Mouse (Mus musculus) G1E (cell line): Measurements from ENCODE around the gene Cgrrf1.
"Not testable (repeated sequence)": the region's sequence is repeated elsewhere in the genome, so short reads cannot be mapped to it uniquely, and the experiment has no call there.

Source experiments
- CTCF ChIP-seq: IDR thresholded peaks from 2 replicates; pipeline ENCODE4 v1.5.1; 2012; ENCODE audit warnings: low read depth, low read length, inconsistent platforms, mixed read lengths
- GATA1 ChIP-seq: IDR thresholded peaks from 2 replicates; pipeline ENCODE4 v1.6.1; 2012; ENCODE audit warnings: borderline replicate concordance, low read length, inconsistent platforms, mixed read lengths
- GATA2 ChIP-seq: IDR thresholded peaks from 2 replicates; pipeline ENCODE4 v1.6.1; 2012; ENCODE audit warnings: low read depth, low read length, inconsistent platforms, borderline replicate concordance

DNA sequence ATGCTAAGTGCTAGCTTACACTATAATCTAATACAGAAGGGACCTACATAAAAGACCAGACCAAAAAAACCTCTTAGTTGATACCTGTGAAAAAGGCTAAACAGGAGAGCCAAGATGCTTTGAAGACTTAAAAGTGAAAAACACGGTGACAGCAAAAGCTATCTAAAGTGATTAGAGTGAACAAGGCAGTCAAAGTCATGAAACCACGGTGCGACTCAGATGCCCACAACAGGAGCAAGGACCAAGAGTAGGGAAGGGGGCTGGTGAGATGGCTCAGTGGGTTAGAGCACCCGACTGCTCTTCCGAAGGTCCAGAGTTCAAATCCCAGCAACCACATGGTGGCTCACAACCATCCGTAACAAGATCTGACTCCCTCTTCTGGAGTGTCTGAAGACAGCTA is 12.0 kb upstream of the Cgrrf1 start:
- TF ChIP-seq CTCF, GATA1, GATA2: not testable (repeated sequence)
